Mouse (Mus musculus): Measurements from ENCODE around the gene Ino80b.

Ino80b gene

GRCm38 (mm10) chr6:83125331-83125730 is at the start of gene Ino80b:
Gene Ino80b, minus strand, starts transcription at chr6:83125431.
- no peak for DNase-seq (ENCODE audit: low spot score)

GRCm38 (mm10) chr6:83172240-83172920 is 47.1 kb upstream of the Ino80b start:
- DNase-seq (ENCODE audit: low spot score): no peak

GRCm38 (mm10) chr6:83171063-83171462 is 45.8 kb upstream of the Ino80b start:
- DNase-seq (ENCODE audit: low spot score): no peak

- DNase-seq (ENCODE audit: low spot score): no peak
These were observed 44.6 kb upstream of the Ino80b start for GRCm38 (mm10) chr6:83169872-83170271.

GRCm38 (mm10) chr6:83166243-83166630 is 41.0 kb upstream of the Ino80b start:
- DNase-seq (ENCODE audit: low spot score): no peak

GRCm38 (mm10) chr6:83165607-83166242 is 40.5 kb upstream of the Ino80b start, which contains the start of gene Dctn1:
Gene Dctn1, plus strand, starts transcription at chr6:83165920.
- DNase-seq (ENCODE audit: low spot score): peak; percentile 98

- DNase-seq (ENCODE audit: low spot score): no peak
These were observed 39.9 kb upstream of the Ino80b start for GRCm38 (mm10) chr6:83165026-83165606.

GRCm38 (mm10) chr6:83162701-83163100 is 37.5 kb upstream of the Ino80b start:
- DNase-seq (ENCODE audit: low spot score): peak; percentile 85

- no peak for DNase-seq (ENCODE audit: low spot score)
These were observed 36.9 kb upstream of the Ino80b start for GRCm38 (mm10) chr6:83161921-83162641.

GRCm38 (mm10) chr6:83161442-83161841 is 36.2 kb upstream of the Ino80b start:
- no peak for DNase-seq (ENCODE audit: low spot score)

- peak; percentile 82 for DNase-seq (ENCODE audit: low spot score)
These were observed 34.2 kb upstream of the Ino80b start for GRCm38 (mm10) chr6:83159456-83159855.

- DNase-seq (ENCODE audit: low spot score): peak; percentile 93
These were observed 31.0 kb upstream of the Ino80b start, which contains the start of the genes Wdr54 and 1700003E16Rik for GRCm38 (mm10) chr6:83156259-83156684. Gene Wdr54, minus strand, starts transcription at chr6:83156397. Gene 1700003E16Rik, plus strand, starts transcription at chr6:83156404.

GRCm38 (mm10) chr6:83155552-83156238 is 30.5 kb upstream of the Ino80b start:
- no peak for DNase-seq (ENCODE audit: low spot score)

GRCm38 (mm10) chr6:83153485-83153884 is 28.3 kb upstream of the Ino80b start:
- DNase-seq (ENCODE audit: low spot score): no peak

GRCm38 (mm10) chr6:83153038-83153437 is 27.8 kb upstream of the Ino80b start:
- DNase-seq (ENCODE audit: low spot score): no peak

GRCm38 (mm10) chr6:83151721-83152120 is 26.5 kb upstream of the Ino80b start:
- DNase-seq (ENCODE audit: low spot score): peak; percentile 33

GRCm38 (mm10) chr6:83147280-83147679 is 22.0 kb upstream of the Ino80b start:
- DNase-seq (ENCODE audit: low spot score): no peak

- no peak for DNase-seq (ENCODE audit: low spot score)
These were observed 20.6 kb upstream of the Ino80b start for GRCm38 (mm10) chr6:83145805-83146204.

- no peak for DNase-seq (ENCODE audit: low spot score)
These were observed 20.0 kb upstream of the Ino80b start for GRCm38 (mm10) chr6:83145209-83145608.

GRCm38 (mm10) chr6:83142886-83143285 is 17.7 kb upstream of the Ino80b start:
- no peak for DNase-seq (ENCODE audit: low spot score)

GRCm38 (mm10) chr6:83142211-83142731 is 17.0 kb upstream of the Ino80b start:
- peak; percentile 50 for DNase-seq (ENCODE audit: low spot score)

- DNase-seq (ENCODE audit: low spot score): no peak
These were observed 16.4 kb upstream of the Ino80b start for GRCm38 (mm10) chr6:83141636-83142035.
